Mouse (Mus musculus) B cell, adult 67 days (primary cell): ENCODE results near the gene Ctla2b. TPM values are rescaled to one million over a fixed set of nuclear protein-coding genes. Genes with fewer than 3 reads are reported as not detected.

ENCODE experiments used
- total RNA-seq, 2 experiments: library from RNA; stranded (reverse); gene quantifications; 4 replicates each; pipeline ENCODE4 v1.2.4; 2023

Ctla2b gene
- 1 to 10 TPM in 1 of 2 experiments, under 1 TPM in 1; 0.93 to 1.0 TPM for total RNA-seq

GRCm38 (mm10) chr13:60897328-60897727, at the start of gene Ctla2b:
Gene Ctla2b, minus strand, starts transcription at chr13:60897447.

GRCm38 (mm10) chr13:60941884-60942283, 44.6 kb upstream of the Ctla2b start, which contains the start of gene Tpbpa:
Gene Tpbpa, minus strand, starts transcription at chr13:60941984.

GRCm38 (mm10) chr13:60936500-60936901, 39.3 kb upstream of the Ctla2b start, which contains the start of the genes Gm49391 and Ctla2a:
Gene Gm49391, minus strand, starts transcription at chr13:60936571.
Gene Ctla2a, minus strand, starts transcription at chr13:60936625.

GRCm38 (mm10) chr13:60935490-60935889, 38.2 kb upstream of the Ctla2b start, which contains the start of gene Gm49393:
Gene Gm49393, minus strand, starts transcription at chr13:60935590.

GRCm38 (mm10) chr13:60904780-60905179, 7.5 kb upstream of the Ctla2b start, which contains the start of gene Tpbpb:
Gene Tpbpb, minus strand, starts transcription at chr13:60904880.

GRCm38 (mm10) chr13:60896794-60897193, 453 bp downstream of the Ctla2b start, which contains the start of gene Gm49392:
Gene Gm49392, minus strand, starts transcription at chr13:60896894.

GRCm38 (mm10) chr13:60864281-60864680, 33.0 kb downstream of the Ctla2b start, which contains the start of gene 4930486L24Rik:
Gene 4930486L24Rik, minus strand, starts transcription at chr13:60864475.

Other genes with a start within 250 kb of the Ctla2b start
- gene BC051665, start 111.1 kb downstream of the Ctla2b start, total RNA-seq, result not detected
- gene Ctsll3, start 94.6 kb downstream of the Ctla2b start, total RNA-seq, result not detected
- not detected for gene 4930486L24Rik, start 33.0 kb downstream of the Ctla2b start, total RNA-seq
- not detected for gene Gm49392, start 553 bp downstream of the Ctla2b start, total RNA-seq
- gene Tpbpb, start 7.4 kb upstream of the Ctla2b start, total RNA-seq, result not detected
- gene Gm49393, start 38.1 kb upstream of the Ctla2b start, total RNA-seq, result not detected
- not detected for gene Gm49391, start 39.1 kb upstream of the Ctla2b start, total RNA-seq
- 1 to 10 TPM in 1 of 2 experiments, not detected in 1; 1.9 TPM for gene Ctla2a, start 39.2 kb upstream of the Ctla2b start, total RNA-seq
- not detected for gene Tpbpa, start 44.5 kb upstream of the Ctla2b start, total RNA-seq
- not detected for gene Ctsj, start 108.5 kb upstream of the Ctla2b start, total RNA-seq
- gene Ctsq, start 143.2 kb upstream of the Ctla2b start, total RNA-seq, result not detected